ENCODE assay signal across 13 mouse cellular contexts in the genomic region with DNA sequence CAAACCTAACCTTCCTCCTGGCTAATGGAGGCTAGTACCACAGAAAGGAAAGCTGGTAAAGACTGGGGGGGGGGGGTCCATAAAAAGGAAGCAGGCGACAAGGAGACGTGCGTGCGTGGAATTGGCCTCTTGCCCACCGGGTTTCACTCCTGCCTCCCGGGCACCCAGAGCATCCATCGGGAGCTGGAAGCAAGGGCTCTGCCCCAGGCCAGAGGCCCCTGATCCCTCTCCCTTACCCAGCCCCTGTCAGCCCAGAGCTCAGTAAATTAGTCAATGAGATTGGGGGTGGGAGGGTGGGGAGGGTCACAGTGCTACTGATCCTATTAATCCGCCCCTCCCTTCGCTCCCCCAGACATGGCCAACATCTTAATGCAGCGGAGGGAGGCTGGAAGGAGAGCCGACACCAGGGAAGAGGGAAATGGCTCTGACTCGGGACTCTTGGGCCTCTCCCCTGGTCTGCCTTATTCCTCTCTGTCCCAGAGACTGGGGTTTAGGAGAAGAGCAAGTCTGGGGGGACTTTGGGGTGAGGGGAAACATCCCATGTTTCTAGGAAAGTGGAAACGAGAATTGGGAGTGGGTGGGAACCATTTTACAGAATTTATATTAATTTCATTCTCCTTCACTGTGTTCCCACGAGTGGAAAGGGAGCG. TPM values are rescaled to one million over a fixed set of nuclear protein-coding genes. Genes with fewer than 3 reads are reported as not detected.
DNase-seq lines count a peak whose midpoint lies in the region; ATAC-seq and TF ChIP-seq lines count a peak whose summit lies in the region.
"Had no signal": no experiment of that assay in that cellular context is flagged by ENCODE, and none has a peak within 500 bp of the region (broad histone marks: within the 10 kb centered on the region; RNA-seq: fewer than 3 reads in every experiment).

No protein-coding gene starts in this region.

- H3K36me3 ChIP-seq in hindbrain, embryonic 10.5 days: no peaks in the 10 kb centered on the region
- no peaks in the 10 kb centered on the region for H3K36me3 ChIP-seq in midbrain, postnatal 0 days (ENCODE audit: insufficient read depth, low read length)
- H3K36me3 ChIP-seq: heart, embryonic 13.5 days; limb, embryonic 12.5 days had no signal

- peak in 1 of 2 experiments; percentile 53 for DNase-seq in cerebellum, adult 2 months
- DNase-seq in cerebellum, postnatal 14 days: peak; percentile 62 to 74
- peak; percentile 29 for DNase-seq in hindbrain, embryonic 10.5 days (ENCODE audit: low spot score)
- DNase-seq in midbrain, postnatal 0 days (ENCODE audit: low spot score): peak; percentile 51
- DNase-seq in heart, postnatal 4 days: no peak
- DNase-seq in lung, adult 2 months: no peak
- no peak for DNase-seq in thymus, adult 18-20 months
- no peak for DNase-seq in lung, postnatal 36 days

- peak overlapping the region; percentile 92 for H3K4me3 ChIP-seq in cerebellum, adult 2 months (replicated peaks; ENCODE audit: insufficient read depth, low read depth, low read length)
- H3K4me3 ChIP-seq in hindbrain, embryonic 10.5 days: peak overlapping the region; percentile 48
- peak overlapping the region; percentile 54 for H3K4me3 ChIP-seq in midbrain, postnatal 0 days (ENCODE audit: low read depth, low read length)
- no peak overlapping the region for H3K4me3 ChIP-seq in lung, adult 2 months (replicated peaks; ENCODE audit: extremely low read depth, low read depth, low read length)
- H3K4me3 ChIP-seq: heart, embryonic 13.5 days; limb, embryonic 12.5 days had no signal

- no peak for TF ChIP-seq CTCF in cerebellum, adult 2 months (IDR thresholded peaks at IDR 0.05; ENCODE audit: borderline replicate concordance, insufficient read depth, low read depth, low read length)
- TF ChIP-seq CTCF in midbrain, postnatal 0 days (IDR thresholded peaks at IDR 0.05): no peak
- TF ChIP-seq CTCF in lung, adult 2 months (IDR thresholded peaks at IDR 0.05; ENCODE audit: insufficient read depth, low read length): no peak

- H3K27ac ChIP-seq in cerebellum, adult 2 months (ENCODE audit: insufficient read depth, low read length): peak overlapping the region; percentile 94
- peak overlapping the region; percentile 86 for H3K27ac ChIP-seq in hindbrain, embryonic 10.5 days
- peak overlapping the region; percentile 93 for H3K27ac ChIP-seq in midbrain, postnatal 0 days (ENCODE audit: low read depth, low read length)
- H3K27ac ChIP-seq: heart, embryonic 13.5 days; kidney, postnatal 0 days; limb, embryonic 12.5 days had no signal

- WGBS in cerebellum, adult 2 months: 7% methylated on average over 10 of the region's 15 CpGs
- WGBS in hindbrain, embryonic 10.5 days: 1% methylated on average over 15 of the region's 15 CpGs
- 5% methylated on average over 15 of the region's 15 CpGs for whole genome bisulfite sequencing in midbrain, postnatal 0 days
- WGBS in lung, adult 2 months: 4% methylated on average over 15 of the region's 15 CpGs

- H3K4me1 ChIP-seq in cerebellum, adult 2 months (ENCODE audit: control insufficient read depth, insufficient read depth, low read length): peaks cover 32% of the 10 kb centered on the region
- H3K4me1 ChIP-seq in hindbrain, embryonic 10.5 days (replicated peaks): peaks cover 67% of the 10 kb centered on the region
- peaks cover 3% of the 10 kb centered on the region; the same call in 1 of the 2 replicates for H3K4me1 ChIP-seq in midbrain, postnatal 0 days (ENCODE audit: insufficient read depth, low read length)
- no peaks in the 10 kb centered on the region for H3K4me1 ChIP-seq in lung, adult 2 months (ENCODE audit: control insufficient read depth, insufficient read depth, low read length)
- H3K4me1 ChIP-seq: heart, embryonic 13.5 days had no signal

- no peaks in the 10 kb centered on the region for H3K9me3 ChIP-seq in hindbrain, embryonic 10.5 days
- no peaks in the 10 kb centered on the region for H3K9me3 ChIP-seq in midbrain, postnatal 0 days (ENCODE audit: low read length)
- H3K9me3 ChIP-seq: heart, embryonic 13.5 days; limb, embryonic 12.5 days had no signal

- TF ChIP-seq POLR2A in cerebellum, adult 2 months (IDR thresholded peaks at IDR 0.05; ENCODE audit: borderline replicate concordance, insufficient read depth, low read length): no peak
- TF ChIP-seq POLR2A in lung, adult 2 months (IDR thresholded peaks at IDR 0.05; ENCODE audit: borderline replicate concordance, extremely low read depth, low read depth, low read length): no peak

- ATAC-seq in midbrain, postnatal 0 days (ENCODE audit: low FRiP score): no peak

- H3K27me3 ChIP-seq in cerebellum, adult 2 months (ENCODE audit: control insufficient read depth, insufficient read depth, low read length): no peaks in the 10 kb centered on the region
- peaks cover 100% of the 10 kb centered on the region for H3K27me3 ChIP-seq in hindbrain, embryonic 10.5 days (ENCODE audit: insufficient read depth, poor library complexity, severe bottlenecking)
- 0 out of 2 replicates have a peak, but pooled peaks cover 18% of the 10 kb centered on the region for H3K27me3 ChIP-seq in midbrain, postnatal 0 days (ENCODE audit: insufficient read depth, low read length)

- peak overlapping the region; percentile 68 for H3K4me2 ChIP-seq in midbrain, postnatal 0 days (ENCODE audit: low read depth, low read length, poor library complexity, severe bottlenecking)
- H3K4me2 ChIP-seq: heart, embryonic 13.5 days; limb, embryonic 12.5 days had no signal

- H3K9ac ChIP-seq in midbrain, postnatal 0 days (replicated peaks; ENCODE audit: low read length, poor library complexity, severe bottlenecking): peak overlapping the region; percentile 68
- H3K9ac ChIP-seq: heart, embryonic 13.5 days; limb, embryonic 12.5 days had no signal

RNA-seq across cellular contexts. Expression of gene Rhbg, which starts 46.9 kb away (rescaled TPM):
- polyA plus RNA-seq in cerebellum, adult 2 months (2012; rRNA removed): 0.08 and 0.17 TPM in 2 replicates
- polyA plus RNA-seq in hindbrain, embryonic 10.5 days (2016; fragmentation: Nextera tagmentation; extraction: Ambion mirVana): not detected in 2 replicates
- 0.94 and 1.0 TPM in 2 replicates for total RNA-seq in midbrain, postnatal 0 days (2014; rRNA removed)
- 0.21 and 0.41 TPM in 2 replicates for polyA plus RNA-seq in midbrain, postnatal 0 days (2015; fragmentation: Nextera tagmentation; extraction: Ambion mirVana)
- not detected for total RNA-seq in heart, postnatal 4 days (2021)
- polyA plus RNA-seq in lung, adult 2 months (2012; rRNA removed): 8.2 and 14.5 TPM in 2 replicates
- total RNA-seq: neutrophil, adult 5-6 weeks had no signal
- polyA plus RNA-seq: frontal cortex, adult 2 months had no signal

Comparison
In these comparisons a context has a peak if more than half of its experiments do, and no peak if none do; other contexts are left out.
1. DNase-seq: peak in cerebellum, postnatal 14 days (2 of 2), hindbrain, embryonic 10.5 days (single experiment) and midbrain, postnatal 0 days (single experiment); none in heart, postnatal 4 days (single experiment), lung, adult 2 months (single experiment), thymus, adult 18-20 months (0 of 2) and lung, postnatal 36 days (single experiment).
2. Peak in every context shown above with its lines, with median percentiles within 50 percentile points of each other: H3K27ac ChIP-seq.